In genomic region chr4:125413833-125414719, GRCm38 (mm10) we compare ENCODE assay signal across 8 mouse cellular contexts.
A peak's percentile ranks its signal among the peaks of the same experiment; 100 is the strongest.
DNase-seq lines count a peak whose midpoint lies in the region; ATAC-seq and TF ChIP-seq lines count a peak whose summit lies in the region.

No protein-coding gene starts in this region.

- WGBS in liver, adult 2 months: 83% methylated on average over 7 of the region's 7 CpGs
- 76% methylated on average over 7 of the region's 7 CpGs for WGBS in liver, postnatal 0 days (ENCODE audit: insufficient replicate concordance)
- WGBS in forebrain, postnatal 0 days: 75% methylated on average over 7 of the region's 7 CpGs

- H3K27me3 ChIP-seq in liver, adult 2 months (ENCODE audit: control insufficient read depth, insufficient read depth, low read length): no peaks in the 10 kb centered on the region
- H3K27me3 ChIP-seq in liver, postnatal 0 days (ENCODE audit: insufficient read depth, low read length): no peaks in the 10 kb centered on the region
- no peaks in the 10 kb centered on the region; the same call in 1 of the 2 replicates for H3K27me3 ChIP-seq in forebrain, postnatal 0 days (ENCODE audit: insufficient read depth, low read length)

- no peak overlapping the region for H3K9ac ChIP-seq in liver, adult 2 months (ENCODE audit: low read depth, low read length)
- no peak overlapping the region for H3K9ac ChIP-seq in liver, postnatal 0 days (replicated peaks)
- H3K9ac ChIP-seq in forebrain, postnatal 0 days: no peak overlapping the region

- TF ChIP-seq CTCF in liver, adult 2 months (IDR thresholded peaks at IDR 0.05; ENCODE audit: low read depth, low read length): no peak
- no peak for TF ChIP-seq CTCF in liver, postnatal 0 days (IDR thresholded peaks at IDR 0.05; ENCODE audit: low read depth)
- TF ChIP-seq CTCF in forebrain, postnatal 0 days (IDR thresholded peaks at IDR 0.05; ENCODE audit: low read depth): no peak

- no peak for TF ChIP-seq EP300 in liver, postnatal 0 days (IDR thresholded peaks at IDR 0.05; ENCODE audit: low read depth)

- H3K4me1 ChIP-seq in liver, adult 2 months (ENCODE audit: control insufficient read depth, insufficient read depth, low read length): no peaks in the 10 kb centered on the region
- no peaks in the 10 kb centered on the region for H3K4me1 ChIP-seq in liver, postnatal 0 days (ENCODE audit: insufficient read depth)
- H3K4me1 ChIP-seq in forebrain, postnatal 0 days (ENCODE audit: insufficient read depth): 0 out of 2 replicates have a peak, but pooled peaks cover 4% of the 10 kb centered on the region

- no peak overlapping the region for H3K27ac ChIP-seq in liver, adult 2 months (replicated peaks; ENCODE audit: insufficient read depth, low read depth, low read length)
- no peak overlapping the region for H3K27ac ChIP-seq in liver, postnatal 0 days (ENCODE audit: low read depth)
- H3K27ac ChIP-seq in forebrain, postnatal 0 days (ENCODE audit: low read depth, low read length): no peak overlapping the region

- no peak overlapping the region for H3K4me2 ChIP-seq in liver, postnatal 0 days (ENCODE audit: low read depth, low read length)
- no peak overlapping the region for H3K4me2 ChIP-seq in forebrain, postnatal 0 days (ENCODE audit: low read depth)

- peak; percentile 8 for DNase-seq in cerebellum, adult 9-10 months
- no peak for DNase-seq in cerebellum, adult 11-12 months
- DNase-seq in liver, adult 2 months (ENCODE audit: extremely low read depth, low read depth, low spot score): peak; percentile 45
- no peak for DNase-seq in liver, postnatal 0 days
- peak; percentile 71 for DNase-seq in forebrain, postnatal 0 days
- peak; percentile 52 for DNase-seq in retina, embryonic 14.5 days (ENCODE audit: low spot score)
- no peak for DNase-seq in testis, postnatal 10 days (ENCODE audit: low spot score)
- DNase-seq in ovary, postnatal 14 days (ENCODE audit: low spot score): no peak

- H3K9me3 ChIP-seq in liver, postnatal 0 days (ENCODE audit: low read length): no peaks in the 10 kb centered on the region
- H3K9me3 ChIP-seq in forebrain, postnatal 0 days (ENCODE audit: low read length): no peaks in the 10 kb centered on the region

- H3K79me2 ChIP-seq in liver, adult 2 months (ENCODE audit: control insufficient read depth, insufficient read depth, low read length): no peaks in the 10 kb centered on the region

- no peak for ATAC-seq in liver, postnatal 0 days
- ATAC-seq in forebrain, postnatal 0 days: peak; percentile 81

- no peaks in the 10 kb centered on the region for H3K36me3 ChIP-seq in liver, adult 2 months (ENCODE audit: control insufficient read depth, insufficient read depth, low read length)
- H3K36me3 ChIP-seq in liver, postnatal 0 days (replicated peaks; ENCODE audit: insufficient read depth, low read length): no peaks in the 10 kb centered on the region
- no peaks in the 10 kb centered on the region for H3K36me3 ChIP-seq in forebrain, postnatal 0 days (ENCODE audit: insufficient read depth)

- no peak for TF ChIP-seq POLR2A in liver, adult 2 months (IDR thresholded peaks at IDR 0.05; ENCODE audit: extremely low read depth, insufficient read depth, low read length)

- no peak overlapping the region for H3K4me3 ChIP-seq in liver, adult 2 months (ENCODE audit: insufficient read depth, low read depth, low read length)
- H3K4me3 ChIP-seq in liver, postnatal 0 days (ENCODE audit: low read depth, low read length): no peak overlapping the region
- no peak overlapping the region for H3K4me3 ChIP-seq in forebrain, postnatal 0 days (ENCODE audit: low read depth, low read length)

Comparison
In these comparisons a context has a peak if more than half of its experiments do, and no peak if none do; other contexts are left out.
1. DNase-seq: peak in cerebellum, adult 9-10 months (single experiment), liver, adult 2 months (single experiment), forebrain, postnatal 0 days (single experiment) and retina, embryonic 14.5 days (single experiment); none in cerebellum, adult 11-12 months (single experiment), liver, postnatal 0 days (single experiment), testis, postnatal 10 days (single experiment) and ovary, postnatal 14 days (single experiment).